Mouse (Mus musculus) intestine, postnatal 0 days (tissue): Measurements from ENCODE around the gene Maml1. TPM values are rescaled to one million over a fixed set of nuclear protein-coding genes. Genes with fewer than 3 reads are reported as not detected.
A peak's percentile ranks its signal among the peaks of the same experiment; 100 is the strongest.

ENCODE experiments used
- ATAC-seq: fragments of 200-750 bp; cut with Nextera tagmentation; 2 replicates; pipeline ENCODE4 v1.8.0; 2017; ENCODE audit warnings: mild to moderate bottlenecking, moderate TSS enrichment, moderate library complexity
- H3K27ac ChIP-seq: fragments of 300-500 bp; sonication (generic); 2 replicates; pipeline ENCODE4 v1.5.1; 2014; ENCODE audit warnings: mild to moderate bottlenecking, low read depth, low read length, moderate library complexity
- H3K27me3 ChIP-seq: fragments of 300-500 bp; sonication (generic); replicated peaks from 2 replicates; pipeline ENCODE4 v1.6.1; 2014; ENCODE audit warnings: low read length, mixed read lengths; ENCODE audit not compliant: control insufficient read depth, insufficient read depth
- H3K36me3 ChIP-seq: fragments of 300-500 bp; sonication (generic); 2 replicates; pipeline ENCODE4 v1.6.1; 2014; ENCODE audit warnings: mild to moderate bottlenecking, moderate library complexity; ENCODE audit not compliant: control insufficient read depth, insufficient read depth
- H3K4me1 ChIP-seq: fragments of 300-500 bp; sonication (generic); replicated peaks from 2 replicates; pipeline ENCODE4 v1.6.1; 2014; ENCODE audit warnings: antibody characterized with exemption, low read length, mixed read lengths; ENCODE audit not compliant: control insufficient read depth, insufficient read depth
- H3K4me2 ChIP-seq: fragments of 300-500 bp; sonication (generic); replicated peaks from 2 replicates; pipeline ENCODE4 v1.6.1; 2014; ENCODE audit warnings: low read depth, mild to moderate bottlenecking, moderate library complexity
- H3K4me3 ChIP-seq: fragments of 300-500 bp; sonication (generic); 2 replicates; pipeline ENCODE4 v1.5.1; 2014; ENCODE audit warnings: low read depth, low read length
- H3K9ac ChIP-seq: fragments of 300-500 bp; sonication (generic); 2 replicates; pipeline ENCODE4 v1.6.1; 2014; ENCODE audit warnings: mild to moderate bottlenecking, low read depth, low read length
- H3K9me3 ChIP-seq: fragments of 300-500 bp; sonication (generic); 2 replicates; pipeline ENCODE4 v1.6.1; 2016; ENCODE audit warnings: mixed run types; ENCODE audit not compliant: control insufficient read depth
- CTCF ChIP-seq: sonication (generic); IDR thresholded peaks from 2 replicates; pipeline ENCODE4 v1.5.1; 2016; ENCODE audit warnings: low read depth, mild to moderate bottlenecking, control low read depth, antibody characterized with exemption, moderate library complexity
- WGBS: fragments of 180-500 bp; shearing (Covaris S2); extraction: QIAGEN DNeasy Blood & Tissue Kit; methylation state at CpG from one replicate; pipeline ENCODE4 v1.1.7; 2014; 5-methylcytosine and 5-hydroxymethylcytosine counted together
- polyA plus RNA-seq: library from polyadenylated mRNA; unstranded; fragments of >200 nt; fragmentation: Nextera tagmentation; extraction: Ambion mirVana; gene quantifications from 2 replicates; pipeline ENCODE4 v1.2.1, GENCODE M21; 2015

The Maml1 gene
- polyA plus RNA-seq, 1 experiment from 2014 or later: 2.5 TPM

GRCm38 (mm10) chr11:50275568-50276151 lies 16.5 kb downstream of the Maml1 start:
- 59% methylated on average over 5 of the region's 5 CpGs for WGBS
- H3K4me2 ChIP-seq: no peak overlapping the region
- TF ChIP-seq CTCF: no peak
- H3K9me3 ChIP-seq: no peaks in the 10 kb centered on the region
- H3K27me3 ChIP-seq: no peaks in the 10 kb centered on the region
- H3K4me1 ChIP-seq: no peaks in the 10 kb centered on the region
- H3K36me3 ChIP-seq: peaks cover 6% of the 10 kb centered on the region; the same call in 1 of the 2 replicates
- ATAC-seq: no peak
- no peak overlapping the region for H3K4me3 ChIP-seq
- H3K9ac ChIP-seq: no peak overlapping the region
- no peak overlapping the region for H3K27ac ChIP-seq

- Histone ChIP-seq H3K4me1 (no peaks in the 10 kb centered on the region), H3K9ac (no peak overlapping the region), H3K4me3 (no peak overlapping the region), H3K27ac (no peak overlapping the region), H3K4me2 (no peak overlapping the region), H3K27me3 (no peaks in the 10 kb centered on the region), H3K9me3 (no peaks in the 10 kb centered on the region), H3K36me3 (peaks cover 4% of the 10 kb centered on the region; the same call in 1 of the 2 replicates)
- no peak for ATAC-seq
- TF ChIP-seq CTCF: no peak
- WGBS: 68% methylated on average over 2 of the region's 2 CpGs
Measured at GRCm38 (mm10) chr11:50275077-50275476, 17.0 kb downstream of the Maml1 start.

GRCm38 (mm10) chr11:50272819-50273218 lies 19.3 kb downstream of the Maml1 start:
- Histone ChIP-seq H3K4me3 (no peak overlapping the region), H3K9me3 (no peaks in the 10 kb centered on the region), H3K4me2 (no peak overlapping the region), H3K27me3 (no peaks in the 10 kb centered on the region), H3K9ac (no peak overlapping the region), H3K36me3 (peaks cover 3% of the 10 kb centered on the region; the same call in 1 of the 2 replicates), H3K27ac (no peak overlapping the region), H3K4me1 (no peaks in the 10 kb centered on the region)
- no peak for TF ChIP-seq CTCF
- no peak for ATAC-seq
- WGBS: 97% methylated on average over 2 of the region's 2 CpGs

GRCm38 (mm10) chr11:50269885-50270284 lies 22.2 kb downstream of the Maml1 start:
- Histone ChIP-seq H3K27ac (no peak overlapping the region), H3K36me3 (peaks cover 17% of the 10 kb centered on the region; the same call in 1 of the 2 replicates), H3K4me2 (no peak overlapping the region), H3K9ac (no peak overlapping the region), H3K4me3 (no peak overlapping the region), H3K27me3 (no peaks in the 10 kb centered on the region), H3K9me3 (no peaks in the 10 kb centered on the region), H3K4me1 (no peaks in the 10 kb centered on the region)
- TF ChIP-seq CTCF: no peak
- 100% methylated on average over 1 of the region's 1 CpGs for WGBS
- no peak for ATAC-seq

GRCm38 (mm10) chr11:50269163-50269562 lies 22.9 kb downstream of the Maml1 start:
- ATAC-seq: no peak

GRCm38 (mm10) chr11:50266997-50267396 lies 25.1 kb downstream of the Maml1 start:
- Histone ChIP-seq H3K4me3 (no peak overlapping the region), H3K27me3 (no peaks in the 10 kb centered on the region), H3K9me3 (no peaks in the 10 kb centered on the region), H3K36me3 (peaks cover 36% of the 10 kb centered on the region), H3K27ac (0 out of 2 replicates have a peak overlapping the region, but pooled peaks have one; percentile 10), H3K9ac (no peak overlapping the region), H3K4me1 (no peaks in the 10 kb centered on the region), H3K4me2 (no peak overlapping the region)
- TF ChIP-seq CTCF: no peak
- ATAC-seq: peak; percentile 68
- WGBS: 93% methylated on average over 3 of the region's 3 CpGs

More at GRCm38 (mm10) chr11:50269163-50269562, 22.9 kb downstream of the Maml1 start:
- peak; percentile 70 for TF ChIP-seq CTCF
- Histone ChIP-seq H3K9ac (no peak overlapping the region), H3K36me3 (peaks cover 24% of the 10 kb centered on the region), H3K27me3 (no peaks in the 10 kb centered on the region), H3K4me3 (no peak overlapping the region), H3K4me1 (no peaks in the 10 kb centered on the region), H3K27ac (no peak overlapping the region), H3K9me3 (no peaks in the 10 kb centered on the region), H3K4me2 (no peak overlapping the region)
- WGBS: 75% methylated on average over 2 of the region's 2 CpGs

- ATAC-seq: peak; percentile 44; the same call in 1 of the 2 replicates
- no peak for TF ChIP-seq CTCF
- H3K4me1 ChIP-seq: no peaks in the 10 kb centered on the region
- peak overlapping the region; percentile 10; the same call in 1 of the 2 replicates for H3K27ac ChIP-seq
- 59% methylated on average over 8 of the region's 8 CpGs for WGBS
- H3K9ac ChIP-seq: no peak overlapping the region
- H3K4me3 ChIP-seq: no peak overlapping the region
- no peaks in the 10 kb centered on the region for H3K27me3 ChIP-seq
- peaks cover 47% of the 10 kb centered on the region for H3K36me3 ChIP-seq
- H3K9me3 ChIP-seq: no peaks in the 10 kb centered on the region
- no peak overlapping the region for H3K4me2 ChIP-seq
Measured at GRCm38 (mm10) chr11:50265931-50266330, 26.2 kb downstream of the Maml1 start.
